ENCODE assay signal across 18 mouse cellular contexts in the genomic region with DNA sequence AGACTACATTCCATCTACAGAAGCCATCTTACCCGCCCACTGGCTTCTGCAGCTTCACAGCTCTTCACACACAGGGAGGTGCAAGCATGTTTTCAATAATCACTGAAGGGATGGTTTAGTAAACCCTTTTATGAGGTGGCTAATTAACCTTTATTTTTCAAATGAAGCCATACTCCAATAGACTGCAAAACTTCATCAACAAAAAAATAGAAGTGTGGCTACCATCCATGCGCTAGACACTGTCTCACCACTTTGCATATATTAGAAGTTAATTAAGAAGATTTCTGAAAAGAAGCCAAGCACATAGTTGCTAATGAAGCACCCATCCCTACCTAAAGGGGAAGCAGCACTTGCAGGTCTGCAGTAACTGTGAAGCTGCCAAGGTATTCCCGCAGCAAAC.
"Had no signal": no experiment of that assay in that cellular context is flagged by ENCODE, and none has a peak within 500 bp of the region (broad histone marks: within the 10 kb centered on the region; RNA-seq: fewer than 3 reads in every experiment).

No protein-coding gene starts in this region.

- H3K27ac ChIP-seq: midbrain, embryonic 10.5 days; midbrain, embryonic 12.5 days; neural tube, embryonic 13.5 days; neural tube, embryonic 15.5 days had no signal

- H3K36me3 ChIP-seq: midbrain, embryonic 10.5 days; midbrain, embryonic 12.5 days; neural tube, embryonic 15.5 days had no signal

- H3K9me3 ChIP-seq: midbrain, embryonic 10.5 days; midbrain, embryonic 12.5 days; neural tube, embryonic 13.5 days; neural tube, embryonic 15.5 days had no signal

- H3K4me3 ChIP-seq: midbrain, embryonic 10.5 days; midbrain, embryonic 12.5 days; myocyte; neural tube, embryonic 13.5 days; neural tube, embryonic 15.5 days had no signal

- H3K27me3 ChIP-seq: midbrain, embryonic 12.5 days; neural tube, embryonic 15.5 days had no signal

- H3K4me1 ChIP-seq: midbrain, embryonic 10.5 days; midbrain, embryonic 12.5 days had no signal

- H3K4me2 ChIP-seq: lung, embryonic 14.5 days; midbrain, embryonic 12.5 days; neural tube, embryonic 13.5 days; neural tube, embryonic 15.5 days had no signal

- ATAC-seq: midbrain, embryonic 16.5 days had no signal

- DNase-seq: lung, embryonic 14.5 days; lung, postnatal 10 days; lung, postnatal 4 days; midbrain, embryonic 14.5 days; retina, postnatal 1 day; right cerebral cortex, adult 18-20 months; right cerebral cortex, postnatal 25 days; right cerebral cortex, postnatal 4 days; spleen, adult 18-20 months; thymus, adult 18-20 months; thymus, postnatal 14 days; thymus, postnatal 36 days had no signal

- H3K9ac ChIP-seq: lung, embryonic 14.5 days; midbrain, embryonic 12.5 days; neural tube, embryonic 13.5 days; neural tube, embryonic 15.5 days had no signal
